Mouse (Mus musculus): ENCODE measurements around the gene Vamp2.

DNA sequence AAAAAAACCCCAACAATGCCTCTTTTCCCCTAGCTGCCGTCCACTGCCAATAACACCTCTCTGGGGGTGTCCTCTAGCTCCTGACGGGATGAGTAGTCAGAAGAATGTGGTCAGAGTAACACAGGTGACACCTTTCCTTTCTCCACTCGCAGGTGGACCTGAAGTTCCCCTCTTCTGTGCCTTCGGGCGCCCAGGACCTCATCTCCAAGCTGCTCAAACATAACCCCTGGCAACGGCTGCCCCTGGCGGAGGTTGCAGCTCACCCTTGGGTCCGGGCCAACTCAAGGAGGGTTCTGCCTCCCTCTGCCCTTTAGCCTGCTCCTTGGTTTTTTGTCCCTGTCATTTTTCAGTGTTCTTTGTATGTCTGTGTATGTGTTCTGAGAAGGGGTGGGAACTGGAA lies 37.5 kb upstream of the Vamp2 start:
- no peak for TF ChIP-seq GATA1 (IDR thresholded peaks at IDR 0.05; ENCODE audit: borderline replicate concordance, low read length)
- no peak for TF ChIP-seq CTCF (IDR thresholded peaks at IDR 0.05; ENCODE audit: low read depth, low read length)

Measured in G1E (cell line).